Mouse (Mus musculus) limb, embryonic 14.5 days (tissue): Measurements from ENCODE around the gene Pde6c. TPM values are rescaled to one million over a fixed set of nuclear protein-coding genes. Genes with fewer than 3 reads are reported as not detected.

Source experiments
- ATAC-seq: fragments of 200-750 bp; cut with Nextera tagmentation; 2 replicates; pipeline ENCODE4 v1.8.0; 2017; ENCODE audit warnings: low read depth, moderate number of reproducible peaks, moderate TSS enrichment; ENCODE audit not compliant: low FRiP score
- DNase-seq: peaks from one replicate; pipeline ENCODE4 v3.0.0-alpha.2; 2015; ENCODE audit warnings: low spot score
- H3K27ac ChIP-seq: fragments of 300-500 bp; sonication (generic); replicated peaks from 2 replicates; pipeline ENCODE4 v1.5.1; 2014; ENCODE audit warnings: low read depth, mild to moderate bottlenecking, low read length, moderate library complexity, mixed read lengths
- H3K27me3 ChIP-seq: fragments of 300-500 bp; sonication (generic); 2 replicates; pipeline ENCODE4 v1.6.1; 2014; ENCODE audit warnings: low read length, mixed read lengths; ENCODE audit not compliant: control insufficient read depth, insufficient read depth
- H3K36me3 ChIP-seq: fragments of 300-500 bp; sonication (generic); 2 replicates; pipeline ENCODE4 v1.6.1; 2014; ENCODE audit warnings: mild to moderate bottlenecking, low read length, moderate library complexity, mixed read lengths; ENCODE audit not compliant: control insufficient read depth, insufficient read depth
- H3K4me1 ChIP-seq: fragments of 300-500 bp; sonication (generic); 2 replicates; pipeline ENCODE4 v1.6.1; 2014; ENCODE audit warnings: antibody characterized with exemption, low read length, mixed read lengths; ENCODE audit not compliant: control insufficient read depth, insufficient read depth
- H3K4me2 ChIP-seq: fragments of 300-500 bp; sonication (generic); replicated peaks from 2 replicates; pipeline ENCODE4 v1.6.1; 2014; ENCODE audit warnings: low read depth, mild to moderate bottlenecking, low read length, moderate library complexity; ENCODE audit not compliant: severe bottlenecking
- H3K4me3 ChIP-seq: fragments of 300-500 bp; sonication (generic); replicated peaks from 2 replicates; pipeline ENCODE4 v1.5.1; 2014; ENCODE audit warnings: low read length
- H3K9ac ChIP-seq: fragments of 300-500 bp; sonication (generic); 2 replicates; pipeline ENCODE4 v1.6.1; 2014; ENCODE audit warnings: mild to moderate bottlenecking, low read depth, low read length, moderate library complexity; ENCODE audit not compliant: severe bottlenecking
- H3K9me3 ChIP-seq: fragments of 300-500 bp; sonication (generic); 2 replicates; pipeline ENCODE4 v1.6.1; 2016; ENCODE audit warnings: low read length; ENCODE audit not compliant: control insufficient read depth
- POLR2A ChIP-seq: fragments of 200-500 bp; IDR thresholded peaks from 2 replicates; pipeline ENCODE4 v1.8.0; 2012; ENCODE audit warnings: inconsistent platforms, mild to moderate bottlenecking, moderate library complexity, borderline replicate concordance; ENCODE audit not compliant: insufficient read depth, insufficient read length; ENCODE audit errors: extremely low read depth
- WGBS: fragments of 180-500 bp; shearing (Covaris S2); extraction: QIAGEN DNeasy Blood & Tissue Kit; methylation state at CpG from one replicate; pipeline ENCODE4 v1.1.7; 2014; 5-methylcytosine and 5-hydroxymethylcytosine counted together
- polyA plus RNA-seq, 2 experiments: library from polyadenylated mRNA; depleted of rRNA in 1 of 2; stranded (reverse) in 1 of 2; unstranded in 1 of 2; fragments of >200 nt; fragmentation: Nextera tagmentation in 1 of 2; extraction: Ambion mirVana in 1 of 2; gene quantifications; 2 replicates each; pipeline versions ENCODE4 v1.2.1 to v1.2.3; 2012 to 2014

Pde6c gene
- polyA plus RNA-seq, 2 experiments: 0.04 TPM; not detected in 1

DNA sequence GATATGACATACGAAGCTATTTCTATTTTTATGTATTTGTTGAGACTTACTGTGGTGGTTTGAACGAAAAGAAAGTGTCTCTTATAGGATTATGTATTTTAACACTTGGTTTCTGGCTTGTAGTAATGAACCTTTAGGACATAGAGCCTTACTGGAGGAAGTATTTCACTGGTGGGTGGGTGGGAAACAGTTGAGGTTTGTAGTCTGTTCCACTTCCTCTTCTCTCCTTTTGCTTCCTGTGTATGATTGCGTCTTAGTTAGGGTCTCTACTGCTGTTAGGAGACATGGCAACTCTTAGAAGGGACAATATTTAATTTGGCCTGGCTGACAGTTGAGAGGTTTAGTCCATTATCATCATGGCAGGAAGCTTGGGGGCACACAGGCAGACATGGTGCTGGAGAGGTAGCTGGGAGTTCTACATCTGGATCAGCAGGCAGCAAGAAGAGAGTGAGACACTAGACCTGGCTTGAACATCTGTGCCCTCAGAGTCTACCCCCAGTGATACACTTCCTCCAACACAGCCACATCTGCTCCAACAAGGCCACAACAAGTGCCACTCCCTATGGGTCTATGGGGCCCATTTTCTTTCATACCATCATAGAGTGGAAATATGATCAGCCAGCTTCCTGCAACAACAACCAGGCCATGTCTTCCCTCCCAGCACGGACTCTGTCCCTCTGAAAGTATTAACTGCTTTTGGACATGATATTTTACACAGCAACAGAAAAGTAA lies 11.1 kb downstream of the Pde6c start:
- WGBS: 72% methylated on average over 4 of the region's 4 CpGs

DNA sequence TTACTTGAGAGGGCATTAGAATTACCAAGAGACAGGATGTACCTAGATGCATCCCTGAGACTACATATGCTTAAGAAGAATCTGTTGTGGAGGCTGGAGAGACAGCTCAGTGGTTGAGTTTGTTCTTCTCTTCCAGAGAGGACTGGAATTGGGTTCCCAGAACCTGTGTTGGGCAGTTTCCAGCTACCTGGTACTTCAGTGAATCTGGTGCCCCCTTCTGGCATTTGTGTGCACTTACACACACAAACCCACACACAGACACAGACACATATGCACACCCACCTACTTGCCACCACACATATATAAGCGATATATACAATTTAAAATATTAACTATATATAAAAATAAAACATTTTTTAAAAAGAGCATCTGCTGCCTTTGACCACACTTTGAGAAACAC lies 23.7 kb downstream of the Pde6c start:
- Histone ChIP-seq H3K9me3 (no peaks in the 10 kb centered on the region), H3K4me2 (no peak overlapping the region), H3K27me3 (no peaks in the 10 kb centered on the region), H3K4me3 (no peak overlapping the region), H3K27ac (no peak overlapping the region), H3K4me1 (no peaks in the 10 kb centered on the region), H3K9ac (no peak overlapping the region), H3K36me3 (no peaks in the 10 kb centered on the region)
- ATAC-seq (no peak), DNase-seq (no peak)
- TF ChIP-seq POLR2A: no peak
- 98% methylated on average over 1 of the region's 1 CpGs for WGBS

More for the DNA sequence above, 11.1 kb downstream of the Pde6c start:
- Histone ChIP-seq H3K27me3 (no peaks in the 10 kb centered on the region), H3K9me3 (no peaks in the 10 kb centered on the region), H3K4me2 (no peak overlapping the region), H3K36me3 (no peaks in the 10 kb centered on the region), H3K9ac (no peak overlapping the region), H3K4me3 (no peak overlapping the region), H3K27ac (no peak overlapping the region), H3K4me1 (no peaks in the 10 kb centered on the region)
- no peak for TF ChIP-seq POLR2A
- DNase-seq: no peak
- ATAC-seq: no peak

- Histone ChIP-seq H3K27me3 (no peaks in the 10 kb centered on the region), H3K9me3 (no peaks in the 10 kb centered on the region), H3K9ac (no peak overlapping the region), H3K27ac (no peak overlapping the region), H3K36me3 (no peaks in the 10 kb centered on the region), H3K4me1 (no peaks in the 10 kb centered on the region), H3K4me2 (no peak overlapping the region), H3K4me3 (no peak overlapping the region)
- WGBS: 91% methylated on average over 21 of the region's 21 CpGs
- no peak for DNase-seq
- no peak for TF ChIP-seq POLR2A
- ATAC-seq: no peak
These were observed 29.2 kb downstream of the Pde6c start for GRCm38 (mm10) chr19:38161648-38162354.

GRCm38 (mm10) chr19:38164633-38165032 lies 32.1 kb downstream of the Pde6c start:
- ATAC-seq (no peak), DNase-seq (no peak)
- Histone ChIP-seq H3K4me1 (no peaks in the 10 kb centered on the region), H3K36me3 (no peaks in the 10 kb centered on the region), H3K27me3 (no peaks in the 10 kb centered on the region), H3K4me2 (no peak overlapping the region), H3K9ac (no peak overlapping the region), H3K27ac (no peak overlapping the region), H3K4me3 (no peak overlapping the region), H3K9me3 (no peaks in the 10 kb centered on the region)
- TF ChIP-seq POLR2A: no peak
- WGBS: 50% methylated on average over 2 of the region's 2 CpGs

DNA sequence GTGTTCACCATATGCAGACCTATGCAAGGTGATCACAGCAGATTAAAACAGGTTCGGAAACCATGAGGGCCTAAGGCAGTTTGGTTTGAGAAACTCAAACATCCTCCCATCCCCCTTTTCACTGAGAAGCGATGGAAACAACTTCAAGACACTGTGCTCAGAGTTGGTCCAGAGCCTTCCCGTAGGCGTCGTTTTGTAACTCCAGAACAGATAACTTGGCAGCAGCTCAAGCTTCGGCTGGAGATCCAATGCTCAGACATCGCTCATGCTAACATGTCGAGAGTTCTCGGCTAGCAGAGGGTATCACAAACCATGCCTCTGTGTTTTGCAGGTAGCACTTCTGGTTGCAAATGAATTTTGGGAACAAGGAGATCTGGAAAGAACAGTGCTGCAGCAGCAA lies 47.1 kb downstream of the Pde6c start:
- Histone ChIP-seq H3K27ac (no peak overlapping the region), H3K4me3 (no peak overlapping the region), H3K9me3 (no peaks in the 10 kb centered on the region), H3K9ac (no peak overlapping the region), H3K4me1 (no peaks in the 10 kb centered on the region), H3K27me3 (no peaks in the 10 kb centered on the region), H3K36me3 (no peaks in the 10 kb centered on the region), H3K4me2 (no peak overlapping the region)
- no peak for TF ChIP-seq POLR2A
- DNase-seq (no peak), ATAC-seq (no peak)
- WGBS: 84% methylated on average over 9 of the region's 9 CpGs
